Mouse (Mus musculus) hindbrain, embryonic 11.5 days (tissue): ENCODE results near the gene Tulp3. TPM values are rescaled to one million over a fixed set of nuclear protein-coding genes. Genes with fewer than 3 reads are reported as not detected.
"Not testable (repeated sequence)": the region's sequence is repeated elsewhere in the genome, so short reads cannot be mapped to it uniquely, and the experiment has no call there.

Experiments
- ATAC-seq: fragments of 200-750 bp; cut with Nextera tagmentation; 2 replicates; pipeline ENCODE4 v1.8.0; 2017; ENCODE audit warnings: mild to moderate bottlenecking, moderate TSS enrichment, moderate library complexity; ENCODE audit not compliant: low FRiP score
- DNase-seq: peaks from one replicate; pipeline ENCODE4 v3.0.0-alpha.2; 2015; ENCODE audit warnings: low spot score
- H3K27ac ChIP-seq: fragments of 300-500 bp; sonication (generic); 2 replicates; pipeline ENCODE4 v1.5.1; 2014; ENCODE audit warnings: mild to moderate bottlenecking, low read depth, low read length
- H3K27me3 ChIP-seq: fragments of 300-500 bp; sonication (generic); 2 replicates; pipeline ENCODE4 v1.6.1; 2014; ENCODE audit warnings: mild to moderate bottlenecking, low read length, moderate library complexity, mixed read lengths; ENCODE audit not compliant: control insufficient read depth, insufficient read depth
- H3K36me3 ChIP-seq: fragments of 300-500 bp; sonication (generic); 2 replicates; pipeline ENCODE4 v1.6.1; 2014; ENCODE audit warnings: mild to moderate bottlenecking, low read length, moderate library complexity, mixed read lengths; ENCODE audit not compliant: control insufficient read depth, insufficient read depth
- H3K4me1 ChIP-seq: fragments of 300-500 bp; sonication (generic); replicated peaks from 2 replicates; pipeline ENCODE4 v1.6.1; 2014; ENCODE audit warnings: low read length, mixed read lengths; ENCODE audit not compliant: control insufficient read depth, insufficient read depth
- H3K4me2 ChIP-seq: fragments of 300-500 bp; sonication (generic); replicated peaks from 2 replicates; pipeline ENCODE4 v1.6.1; 2014; ENCODE audit warnings: mild to moderate bottlenecking, low read depth, low read length
- H3K4me3 ChIP-seq: fragments of 300-500 bp; sonication (generic); 2 replicates; pipeline ENCODE4 v1.5.1; 2014; ENCODE audit warnings: low read depth, low read length
- H3K9ac ChIP-seq: fragments of 300-500 bp; sonication (generic); 2 replicates; pipeline ENCODE4 v1.6.1; 2014; ENCODE audit warnings: low read depth, low read length
- H3K9me3 ChIP-seq: fragments of 300-500 bp; sonication (generic); 2 replicates; pipeline ENCODE4 v1.6.1; 2016; ENCODE audit warnings: low read length; ENCODE audit not compliant: control insufficient read depth
- whole genome bisulfite sequencing: fragments of 180-500 bp; shearing (Covaris S2); extraction: QIAGEN DNeasy Blood & Tissue Kit; methylation state at CpG from one replicate; pipeline ENCODE4 v1.1.7; 2014; 5-methylcytosine and 5-hydroxymethylcytosine counted together
- polyA plus RNA-seq: library from polyadenylated mRNA; unstranded; fragments of >200 nt; fragmentation: Nextera tagmentation; extraction: Ambion mirVana; gene quantifications from 2 replicates; pipeline ENCODE4 v1.2.1, GENCODE M21; 2014

The Tulp3 gene
- polyA plus RNA-seq, 1 experiment from 2014 or later = 23.4 TPM

DNA sequence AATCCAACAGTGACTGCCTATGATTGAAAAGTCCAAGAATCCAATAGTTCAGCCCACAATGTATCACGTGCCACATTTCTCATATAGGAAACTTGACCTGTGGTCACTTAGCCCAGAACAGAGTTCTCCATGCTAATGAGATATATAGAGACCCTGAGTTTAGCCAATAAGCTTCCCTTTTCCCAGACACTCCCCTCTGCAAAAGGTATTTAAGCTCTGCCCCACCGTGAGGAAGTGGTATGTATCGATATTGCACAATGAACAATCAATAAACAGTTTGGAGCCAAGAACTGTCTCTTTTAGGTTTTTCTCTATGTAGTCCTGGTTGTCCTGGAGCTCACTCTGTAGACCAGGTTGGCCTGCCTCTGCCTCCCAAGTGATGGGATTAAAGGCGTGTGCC lies 50.9 kb downstream of the Tulp3 start:
- 78% methylated on average over 4 of the region's 4 CpGs for WGBS
- Histone ChIP-seq H3K27ac (no peak overlapping the region), H3K4me2 (no peak overlapping the region)

DNA sequence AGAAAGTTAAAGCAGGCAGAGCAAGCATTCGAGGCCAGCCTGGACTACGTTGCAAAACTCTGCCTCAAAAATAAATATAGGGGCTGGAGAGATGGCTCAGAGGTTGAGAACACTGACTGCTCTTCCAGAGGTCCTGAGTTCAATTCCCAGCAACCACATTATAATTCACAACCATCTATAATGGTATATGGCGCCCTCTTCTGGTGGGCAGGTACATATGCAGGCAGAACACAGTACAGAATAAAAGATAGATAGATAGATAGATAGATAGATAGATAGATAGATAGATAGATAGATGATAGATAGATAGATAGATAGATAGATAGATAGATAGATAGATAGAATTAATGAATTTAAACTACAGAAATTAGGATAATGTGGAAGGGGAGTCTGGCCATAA lies 53.0 kb downstream of the Tulp3 start:
- H3K4me1 ChIP-seq, DNase-seq, H3K9ac ChIP-seq, H3K36me3 ChIP-seq, H3K27ac ChIP-seq, H3K4me2 ChIP-seq, H3K4me3 ChIP-seq, ATAC-seq, H3K9me3 ChIP-seq: not testable (repeated sequence)
- H3K27me3 ChIP-seq = peaks cover 33% of the 10 kb centered on the region
- 80% methylated on average over 3 of the region's 3 CpGs for whole genome bisulfite sequencing

More for the DNA sequence above, 50.9 kb downstream of the Tulp3 start:
- no peak overlapping the region for H3K4me3 ChIP-seq
- H3K36me3 ChIP-seq = no peaks in the 10 kb centered on the region
- no peaks in the 10 kb centered on the region; the same call in 1 of the 2 replicates for H3K4me1 ChIP-seq
- H3K9me3 ChIP-seq = no peaks in the 10 kb centered on the region
- H3K9ac ChIP-seq = no peak overlapping the region
- DNase-seq (no peak), ATAC-seq (no peak)
- H3K27me3 ChIP-seq = peaks cover 15% of the 10 kb centered on the region

DNA sequence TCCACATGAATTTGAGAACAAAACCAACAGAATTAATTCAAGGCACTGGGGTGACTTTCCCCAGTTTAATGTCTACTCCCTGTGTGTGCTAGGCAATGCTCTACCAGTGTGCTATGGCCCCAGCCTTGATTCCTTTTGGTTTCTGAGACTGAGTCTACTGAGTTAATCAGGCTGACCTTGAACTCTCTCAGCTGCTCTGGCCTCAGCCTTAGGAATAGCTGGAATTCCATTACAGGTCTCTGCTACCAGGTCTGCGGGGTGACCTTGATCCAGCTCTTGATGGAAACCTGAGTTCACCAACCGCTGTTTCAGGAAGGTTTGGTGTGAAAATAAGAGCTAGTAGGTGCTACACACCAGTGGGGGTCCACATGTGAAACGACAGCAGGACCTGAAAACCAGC lies 53.8 kb downstream of the Tulp3 start:
- Histone ChIP-seq H3K4me1 (peaks cover 1% of the 10 kb centered on the region; the same call in 1 of the 2 replicates), H3K36me3 (no peaks in the 10 kb centered on the region), H3K4me3 (no peak overlapping the region), H3K4me2 (no peak overlapping the region), H3K27me3 (peaks cover 33% of the 10 kb centered on the region), H3K9ac (no peak overlapping the region), H3K9me3 (no peaks in the 10 kb centered on the region), H3K27ac (no peak overlapping the region)
- 73% methylated on average over 3 of the region's 3 CpGs for WGBS
- no peak for DNase-seq
- no peak for ATAC-seq

DNA sequence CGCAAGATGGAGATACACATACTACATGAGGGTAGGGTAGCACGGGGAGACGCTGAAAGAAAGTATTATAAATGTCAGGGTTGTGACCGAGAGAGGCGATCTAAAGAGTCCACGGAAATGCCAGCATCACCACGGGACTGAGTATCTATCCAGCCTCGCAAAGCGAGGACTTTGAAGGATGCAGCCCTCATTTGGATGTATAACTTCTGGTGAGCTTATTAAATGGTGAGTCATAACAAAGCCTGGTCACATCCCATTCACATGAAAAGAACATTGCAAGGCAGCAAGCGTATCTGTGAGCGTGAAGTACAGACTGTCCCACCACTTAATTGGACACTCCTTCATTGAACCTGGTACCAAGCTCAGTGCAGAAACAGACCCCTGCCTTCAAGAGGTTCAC lies 54.2 kb downstream of the Tulp3 start:
- WGBS = 49% methylated on average over 11 of the region's 11 CpGs
- Histone ChIP-seq H3K4me3 (no peak overlapping the region), H3K9ac (no peak overlapping the region), H3K4me1 (peaks cover 2% of the 10 kb centered on the region), H3K4me2 (no peak overlapping the region), H3K36me3 (no peaks in the 10 kb centered on the region), H3K27me3 (peaks cover 33% of the 10 kb centered on the region), H3K9me3 (no peaks in the 10 kb centered on the region), H3K27ac (no peak overlapping the region)
- DNase-seq (no peak), ATAC-seq (no peak)

DNA sequence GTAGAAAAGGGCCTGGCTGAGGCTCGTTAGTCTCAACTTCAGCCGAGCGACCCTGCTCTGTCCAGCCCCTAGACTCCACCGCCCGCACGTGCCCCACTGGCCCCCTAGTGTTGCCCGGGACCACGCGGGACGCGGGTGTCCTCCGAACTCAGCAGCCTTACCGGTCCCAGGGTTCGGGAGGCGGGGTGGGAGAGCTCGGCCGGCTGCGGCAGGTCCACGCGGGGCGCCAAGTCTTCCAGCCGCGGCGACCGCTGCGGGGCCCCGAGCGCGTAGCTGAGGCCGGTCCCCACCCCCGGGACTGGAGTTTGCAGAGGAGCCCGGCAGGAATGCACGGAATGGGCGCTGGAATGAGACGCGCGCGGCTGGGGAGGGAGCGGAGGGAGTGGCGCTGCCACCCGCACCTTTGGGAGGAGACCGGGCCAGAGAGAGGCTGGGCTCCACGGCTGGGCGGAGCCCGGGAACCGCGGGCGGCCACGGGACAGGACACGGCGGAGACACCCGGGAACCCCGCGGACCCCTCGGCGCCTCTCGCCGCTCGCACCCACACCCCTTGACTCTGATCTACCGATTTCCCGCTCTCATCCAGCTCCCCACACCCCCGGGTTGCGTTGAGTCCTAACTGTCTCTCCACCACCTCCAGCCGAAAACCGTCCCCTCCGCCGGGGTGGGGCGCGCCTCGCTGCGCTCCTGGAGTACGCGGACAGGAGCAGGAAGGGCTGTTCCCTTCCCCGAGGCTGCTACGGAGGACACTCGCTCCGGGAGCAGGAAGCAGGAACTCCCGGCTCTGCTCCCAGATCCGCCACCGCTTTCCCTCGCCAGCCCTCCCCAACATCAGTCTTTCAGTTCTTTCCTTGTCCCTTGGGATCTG lies 55.3 kb downstream of the Tulp3 start, which contains the start of gene Tead4:
TSS of gene Tead4 (minus strand) at position 690 of the 868 bp plus-strand sequence.
- ATAC-seq (peak; percentile 72), DNase-seq (peak; percentile 67)
- H3K4me2 ChIP-seq = peak within 1 kb of the TSS; percentile 98
- no peaks in the 10 kb centered on the region for H3K9me3 ChIP-seq
- H3K27me3 ChIP-seq = peaks cover 33% of the 10 kb centered on the region
- no peaks in the 10 kb centered on the region for H3K36me3 ChIP-seq
- under 1% methylated on average over 79 of the region's 81 CpGs for WGBS
- H3K27ac ChIP-seq = no peak within 1 kb of the TSS
- peaks cover 2% of the 10 kb centered on the region for H3K4me1 ChIP-seq
- H3K4me3 ChIP-seq = peak within 1 kb of the TSS; percentile 64
- H3K9ac ChIP-seq = peak within 1 kb of the TSS; percentile 63

DNA sequence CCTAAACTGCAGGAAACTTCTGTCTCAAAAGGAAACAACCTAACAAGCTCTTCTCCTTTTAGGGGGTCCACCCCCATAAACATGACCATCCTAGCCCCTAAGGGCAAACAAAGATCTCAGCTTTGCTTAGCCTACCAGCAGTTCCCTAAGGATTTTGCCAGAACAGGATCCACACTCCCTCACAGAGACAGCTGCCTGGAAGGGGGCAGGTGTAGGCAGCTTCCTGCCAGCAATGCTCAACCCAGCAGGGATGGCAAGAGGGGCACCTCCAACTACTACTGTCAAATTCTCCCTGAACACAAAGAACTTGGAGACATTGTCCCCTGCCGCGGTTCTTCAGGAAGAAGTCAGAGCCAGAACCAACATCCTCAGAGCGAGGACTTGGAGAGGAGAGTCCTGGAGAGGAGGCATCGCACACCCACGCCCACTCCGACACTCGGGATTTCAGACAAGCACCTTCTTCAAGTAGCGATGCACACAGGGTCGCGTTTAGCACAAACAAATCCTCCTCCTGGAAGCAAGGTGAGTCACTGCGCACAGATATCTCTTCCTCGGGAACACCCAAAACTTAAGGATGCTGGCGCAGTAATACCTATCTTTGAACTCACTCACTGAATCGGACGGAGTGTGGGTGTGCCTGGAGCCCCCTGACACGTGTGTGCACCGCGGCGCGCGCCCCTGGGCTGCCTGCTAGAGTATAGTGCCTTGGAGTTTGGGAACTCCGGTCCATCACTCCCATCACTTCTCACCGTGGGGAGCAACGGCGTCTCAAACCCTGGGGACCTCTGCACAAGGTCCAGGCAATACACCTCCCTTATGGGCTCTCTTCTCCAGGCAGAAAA lies 56.1 kb downstream of the Tulp3 start:
- Histone ChIP-seq H3K4me1 (peaks cover 2% of the 10 kb centered on the region), H3K4me2 (peak overlapping the region; percentile 98), H3K4me3 (peak overlapping the region; percentile 64), H3K27me3 (peaks cover 33% of the 10 kb centered on the region), H3K36me3 (no peaks in the 10 kb centered on the region), H3K9me3 (no peaks in the 10 kb centered on the region), H3K27ac (no peak overlapping the region), H3K9ac (peak overlapping the region; percentile 63; the same call in 1 of the 2 replicates)
- peak; percentile 51 for DNase-seq
- peak; percentile 53 for ATAC-seq
- WGBS = 2% methylated on average over 25 of the region's 25 CpGs

DNA sequence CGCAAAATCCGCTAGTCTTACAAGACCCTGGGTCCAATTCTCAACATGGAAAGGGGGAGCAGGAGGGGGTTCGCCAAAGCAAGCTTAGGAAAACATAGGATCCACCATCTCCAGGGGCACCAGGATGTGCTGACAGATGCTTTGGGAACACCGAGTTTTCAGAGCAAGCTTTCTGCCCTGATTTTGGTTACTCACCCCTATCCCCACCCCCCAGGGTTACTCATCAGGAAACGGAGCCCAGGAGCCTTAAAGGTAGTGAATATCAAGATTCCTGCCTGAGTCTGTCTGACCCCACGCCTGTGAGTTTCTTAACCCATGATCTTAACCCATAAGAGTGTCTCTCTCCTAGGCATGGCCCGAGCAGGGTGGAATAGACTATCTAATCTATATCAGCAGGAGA lies 57.4 kb downstream of the Tulp3 start:
- no peaks in the 10 kb centered on the region for H3K36me3 ChIP-seq
- peaks cover 33% of the 10 kb centered on the region for H3K27me3 ChIP-seq

DNA sequence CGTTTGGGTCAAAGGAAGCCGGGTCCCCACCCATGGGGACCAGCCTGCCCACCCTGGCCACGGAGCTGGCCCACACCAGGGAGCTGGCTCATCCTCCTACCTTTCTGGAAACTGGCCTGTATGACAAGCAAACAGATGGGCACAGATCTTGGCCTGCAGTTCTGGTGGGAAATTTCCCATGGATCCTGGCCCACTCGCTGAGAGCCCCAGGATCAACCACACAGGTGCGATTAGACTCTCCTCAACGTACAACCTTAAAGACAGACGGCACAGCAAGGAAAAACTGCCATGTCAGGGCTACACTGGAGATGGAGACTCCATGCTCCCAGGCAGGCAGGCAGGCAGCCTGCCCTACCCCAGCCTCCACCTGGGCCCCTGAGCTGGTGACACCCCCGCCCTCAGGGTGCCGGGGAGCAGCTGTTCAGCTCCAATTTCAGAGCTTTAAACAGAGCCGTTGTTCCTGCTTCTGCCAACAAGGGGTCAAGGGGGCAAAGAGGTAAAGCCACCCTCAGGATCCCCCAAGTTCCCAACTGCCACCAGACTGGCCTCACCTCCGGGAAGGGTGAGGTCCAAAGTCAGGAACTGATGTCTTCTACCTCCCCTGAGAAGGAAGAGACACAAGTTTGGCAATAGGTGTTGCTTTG lies 58.8 kb downstream of the Tulp3 start:
- no peak for DNase-seq
- H3K36me3 ChIP-seq = no peaks in the 10 kb centered on the region
- no peak overlapping the region for H3K27ac ChIP-seq
- peaks cover 28% of the 10 kb centered on the region for H3K27me3 ChIP-seq
- H3K9ac ChIP-seq = no peak overlapping the region
- 30% methylated on average over 11 of the region's 11 CpGs for WGBS
- H3K4me2 ChIP-seq = no peak overlapping the region
- H3K9me3 ChIP-seq = no peaks in the 10 kb centered on the region
- ATAC-seq = no peak
- peaks cover 2% of the 10 kb centered on the region for H3K4me1 ChIP-seq
- H3K4me3 ChIP-seq = no peak overlapping the region

More for the DNA sequence above, 57.4 kb downstream of the Tulp3 start:
- DNase-seq (no peak), ATAC-seq (no peak)
- H3K4me3 ChIP-seq = no peak overlapping the region
- H3K4me1 ChIP-seq = peaks cover 2% of the 10 kb centered on the region
- H3K27ac ChIP-seq = no peak overlapping the region
- H3K9me3 ChIP-seq = no peaks in the 10 kb centered on the region
- no peak overlapping the region for H3K9ac ChIP-seq
- H3K4me2 ChIP-seq = no peak overlapping the region
- WGBS = 38% methylated on average over 7 of the region's 7 CpGs
